Mouse (Mus musculus) retina, adult 2 months (tissue): Measurements from ENCODE around the gene Col15a1.

Source experiments
- DNase-seq: peaks from one replicate; pipeline ENCODE4 v3.0.0-alpha.2; 2012; ENCODE audit warnings: low read depth, low spot score

Col15a1 gene

GRCm38 (mm10) chr4:47351386-47352049, 143.6 kb downstream of the Col15a1 start:
- DNase-seq, result no peak

- no peak for DNase-seq
Measured at GRCm38 (mm10) chr4:47352061-47352661, 144.2 kb downstream of the Col15a1 start.

GRCm38 (mm10) chr4:47352803-47353388, 144.9 kb downstream of the Col15a1 start, which contains the start of gene Tgfbr1:
Gene Tgfbr1 (plus strand): TSS chr4:47353222.
- peak; percentile 89 for DNase-seq

- peak; percentile 33 for DNase-seq
Measured at GRCm38 (mm10) chr4:47353416-47354111, 145.6 kb downstream of the Col15a1 start.

- DNase-seq, result no peak
Measured at GRCm38 (mm10) chr4:47354304-47354703, 146.3 kb downstream of the Col15a1 start.

DNA sequence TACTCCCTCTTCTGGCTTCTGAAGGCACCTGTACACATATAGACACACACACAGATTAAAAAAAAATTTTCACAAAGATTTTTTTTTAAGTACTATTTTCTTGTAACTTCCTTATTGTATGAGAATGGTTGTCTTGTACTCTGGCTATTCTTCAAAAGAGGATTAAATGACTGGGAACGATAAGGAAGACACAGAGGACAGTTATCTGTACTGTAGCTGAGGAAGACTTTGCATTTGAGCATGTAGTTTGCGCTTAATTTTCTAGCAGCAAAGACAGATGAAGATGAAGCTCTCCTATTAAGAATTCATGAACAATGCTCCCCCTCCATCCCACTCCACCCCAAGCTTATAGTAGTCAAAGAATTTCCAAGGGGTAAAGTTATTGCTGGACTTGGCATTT, 154.7 kb downstream of the Col15a1 start:
- DNase-seq, result no peak
